Mouse (Mus musculus): ENCODE data around the gene Notch3.

GRCm38 (mm10) chr17:32199796-32200195, 33.1 kb upstream of the Notch3 start:
- TF ChIP-seq CTCF (IDR thresholded peaks at IDR 0.05; ENCODE audit: extremely low read depth, insufficient read depth, low read length), result no peak
- no peak for TF ChIP-seq POLR2A (IDR thresholded peaks at IDR 0.05; ENCODE audit: extremely low read depth, insufficient read depth, low read length)

All from cortical plate, adult 2 months (tissue).